Mouse (Mus musculus) stomach, embryonic 16.5 days (tissue): ENCODE results near the gene Atxn7l1. TPM values are rescaled to one million over a fixed set of nuclear protein-coding genes. Genes with fewer than 3 reads are reported as not detected.
A peak's percentile ranks its signal among the peaks of the same experiment; 100 is the strongest.

Experiments
- ATAC-seq: fragments of 200-750 bp; cut with Nextera tagmentation; 2 replicates; pipeline ENCODE4 v1.8.0; 2017; ENCODE audit warnings: moderate number of reproducible peaks, moderate TSS enrichment; ENCODE audit not compliant: insufficient read depth, low FRiP score
- H3K27ac ChIP-seq: fragments of 300-500 bp; sonication (generic); 2 replicates; pipeline ENCODE4 v1.5.1; 2014; ENCODE audit warnings: low read length
- H3K27me3 ChIP-seq: fragments of 300-500 bp; sonication (generic); 2 replicates; pipeline ENCODE4 v1.6.1; 2014; ENCODE audit warnings: low read length, control low read depth, mixed read lengths; ENCODE audit not compliant: control insufficient read depth, insufficient read depth
- H3K36me3 ChIP-seq: fragments of 300-500 bp; sonication (generic); 2 replicates; pipeline ENCODE4 v1.6.1; 2014; ENCODE audit warnings: low read length; ENCODE audit not compliant: control insufficient read depth, insufficient read depth
- H3K4me1 ChIP-seq: fragments of 300-500 bp; sonication (generic); 2 replicates; pipeline ENCODE4 v1.6.1; 2014; ENCODE audit warnings: low read length, control low read depth, mixed read lengths; ENCODE audit not compliant: control insufficient read depth, insufficient read depth
- H3K4me2 ChIP-seq: fragments of 300-500 bp; sonication (generic); 2 replicates; pipeline ENCODE4 v1.6.1; 2014; ENCODE audit warnings: low read depth, low read length, mixed read lengths
- H3K4me3 ChIP-seq: fragments of 300-500 bp; sonication (generic); replicated peaks from 2 replicates; pipeline ENCODE4 v1.5.1; 2014; ENCODE audit warnings: mild to moderate bottlenecking, low read length
- H3K9ac ChIP-seq: fragments of 300-500 bp; sonication (generic); 2 replicates; pipeline ENCODE4 v1.6.1; 2014; ENCODE audit warnings: low read length
- H3K9me3 ChIP-seq: fragments of 300-500 bp; sonication (generic); replicated peaks from 2 replicates; pipeline ENCODE4 v1.6.1; 2016; ENCODE audit warnings: low read length, control low read depth; ENCODE audit not compliant: control insufficient read depth
- WGBS: fragments of 180-500 bp; shearing (Covaris S2); extraction: QIAGEN DNeasy Blood & Tissue Kit; methylation state at CpG from one replicate; pipeline ENCODE4 v1.1.7; 2014; 5-methylcytosine and 5-hydroxymethylcytosine counted together
- polyA plus RNA-seq: library from polyadenylated mRNA; unstranded; fragments of >200 nt; fragmentation: Nextera tagmentation; extraction: Ambion mirVana; gene quantifications from 2 replicates; pipeline ENCODE4 v1.2.1, GENCODE M21; 2015

Atxn7l1 gene
- polyA plus RNA-seq, 1 experiment from 2014 or later: 13.3 TPM

- Histone ChIP-seq H3K9me3 (no peaks in the 10 kb centered on the region; the same call in 1 of the 2 replicates), H3K4me1 (peaks cover 4% of the 10 kb centered on the region), H3K4me3 (no peak overlapping the region), H3K4me2 (peak overlapping the region; percentile 39), H3K36me3 (no peaks in the 10 kb centered on the region), H3K9ac (0 out of 2 replicates have a peak overlapping the region, but pooled peaks have one; percentile 13), H3K27ac (no peak overlapping the region), H3K27me3 (no peaks in the 10 kb centered on the region)
- WGBS: 18% methylated on average over 25 of the region's 25 CpGs
- ATAC-seq: peak; percentile 61
Observed at GRCm38 (mm10) chr12:33344970-33345772, 197.7 kb downstream of the Atxn7l1 start.

- H3K36me3 ChIP-seq: no peaks in the 10 kb centered on the region
- H3K27me3 ChIP-seq: no peaks in the 10 kb centered on the region
- no peak overlapping the region for H3K27ac ChIP-seq
- no peaks in the 10 kb centered on the region; the same call in 1 of the 2 replicates for H3K9me3 ChIP-seq
- WGBS: 56% methylated on average over 23 of the region's 23 CpGs
- H3K4me2 ChIP-seq: no peak overlapping the region
- peaks cover 4% of the 10 kb centered on the region for H3K4me1 ChIP-seq
- H3K9ac ChIP-seq: no peak overlapping the region
- no peak overlapping the region for H3K4me3 ChIP-seq
- ATAC-seq: no peak
Observed at GRCm38 (mm10) chr12:33345773-33346435, 198.4 kb downstream of the Atxn7l1 start.

GRCm38 (mm10) chr12:33352671-33353070 is 205.2 kb downstream of the Atxn7l1 start:
- no peaks in the 10 kb centered on the region for H3K27me3 ChIP-seq
- H3K4me2 ChIP-seq: no peak overlapping the region
- no peaks in the 10 kb centered on the region for H3K4me1 ChIP-seq
- no peak overlapping the region for H3K4me3 ChIP-seq
- H3K9me3 ChIP-seq: no peaks in the 10 kb centered on the region; the same call in 1 of the 2 replicates
- WGBS: 63% methylated on average over 4 of the region's 4 CpGs
- no peaks in the 10 kb centered on the region for H3K36me3 ChIP-seq
- H3K9ac ChIP-seq: no peak overlapping the region
- no peak for ATAC-seq
- H3K27ac ChIP-seq: no peak overlapping the region

- WGBS: 90% methylated on average over 10 of the region's 10 CpGs
- no peak for ATAC-seq
Observed at GRCm38 (mm10) chr12:33358345-33358744, 210.9 kb downstream of the Atxn7l1 start.

GRCm38 (mm10) chr12:33359209-33359608 is 211.7 kb downstream of the Atxn7l1 start:
- 92% methylated on average over 7 of the region's 7 CpGs for WGBS
- H3K4me2 ChIP-seq: no peak overlapping the region
- H3K36me3 ChIP-seq: peaks cover 2% of the 10 kb centered on the region; the same call in 1 of the 2 replicates
- H3K4me3 ChIP-seq: no peak overlapping the region
- no peaks in the 10 kb centered on the region for H3K27me3 ChIP-seq
- no peak overlapping the region for H3K9ac ChIP-seq
- 0 out of 2 replicates have a peak, but pooled peaks cover 4% of the 10 kb centered on the region for H3K4me1 ChIP-seq
- no peak overlapping the region for H3K27ac ChIP-seq
- no peaks in the 10 kb centered on the region for H3K9me3 ChIP-seq
- no peak for ATAC-seq

More at GRCm38 (mm10) chr12:33358345-33358744, 210.9 kb downstream of the Atxn7l1 start:
- H3K9me3 ChIP-seq: no peaks in the 10 kb centered on the region
- H3K36me3 ChIP-seq: 0 out of 2 replicates have a peak, but pooled peaks cover under 1% of the 10 kb centered on the region
- no peak overlapping the region for H3K4me3 ChIP-seq
- no peak overlapping the region for H3K27ac ChIP-seq
- H3K4me1 ChIP-seq: 0 out of 2 replicates have a peak, but pooled peaks cover 4% of the 10 kb centered on the region
- no peaks in the 10 kb centered on the region for H3K27me3 ChIP-seq
- H3K4me2 ChIP-seq: no peak overlapping the region
- no peak overlapping the region for H3K9ac ChIP-seq

GRCm38 (mm10) chr12:33359878-33360482 is 212.5 kb downstream of the Atxn7l1 start:
- no peaks in the 10 kb centered on the region for H3K27me3 ChIP-seq
- WGBS: 83% methylated on average over 5 of the region's 5 CpGs
- H3K4me2 ChIP-seq: no peak overlapping the region
- H3K9me3 ChIP-seq: no peaks in the 10 kb centered on the region
- no peak overlapping the region for H3K4me3 ChIP-seq
- no peak overlapping the region for H3K27ac ChIP-seq
- no peak for ATAC-seq
- H3K36me3 ChIP-seq: peaks cover 2% of the 10 kb centered on the region; the same call in 1 of the 2 replicates
- H3K4me1 ChIP-seq: 0 out of 2 replicates have a peak, but pooled peaks cover 4% of the 10 kb centered on the region
- no peak overlapping the region for H3K9ac ChIP-seq

- H3K4me1 ChIP-seq: 0 out of 2 replicates have a peak, but pooled peaks cover 4% of the 10 kb centered on the region
- no peak overlapping the region for H3K4me3 ChIP-seq
- no peak for ATAC-seq
- WGBS: 46% methylated on average over 6 of the region's 6 CpGs
- H3K27ac ChIP-seq: no peak overlapping the region
- no peak overlapping the region for H3K9ac ChIP-seq
- no peaks in the 10 kb centered on the region for H3K27me3 ChIP-seq
- peaks cover 2% of the 10 kb centered on the region; the same call in 1 of the 2 replicates for H3K36me3 ChIP-seq
- H3K9me3 ChIP-seq: no peaks in the 10 kb centered on the region
- H3K4me2 ChIP-seq: no peak overlapping the region
Observed at GRCm38 (mm10) chr12:33360729-33361128, 213.2 kb downstream of the Atxn7l1 start.

GRCm38 (mm10) chr12:33364511-33364910 is 217.0 kb downstream of the Atxn7l1 start:
- no peak overlapping the region for H3K9ac ChIP-seq
- no peaks in the 10 kb centered on the region for H3K9me3 ChIP-seq
- H3K4me1 ChIP-seq: 0 out of 2 replicates have a peak, but pooled peaks cover 4% of the 10 kb centered on the region
- no peak for ATAC-seq
- no peak overlapping the region for H3K27ac ChIP-seq
- H3K4me3 ChIP-seq: no peak overlapping the region
- no peaks in the 10 kb centered on the region for H3K27me3 ChIP-seq
- no peak overlapping the region for H3K4me2 ChIP-seq
- peaks cover 2% of the 10 kb centered on the region; the same call in 1 of the 2 replicates for H3K36me3 ChIP-seq
- 88% methylated on average over 8 of the region's 8 CpGs for WGBS
